Mouse (Mus musculus) lung, adult 2 months (tissue): ENCODE data around the gene Trip12.

ENCODE experiments used
- CTCF ChIP-seq: fragments of 200-500 bp; IDR thresholded peaks from 2 replicates; pipeline ENCODE4 v1.5.1; 2011; ENCODE audit warnings: mild to moderate bottlenecking, low read length, control low read depth; ENCODE audit not compliant: insufficient read depth
- POLR2A ChIP-seq: fragments of 200-500 bp; IDR thresholded peaks from 2 replicates; pipeline ENCODE4 v1.6.1; 2011; ENCODE audit warnings: low read depth, mild to moderate bottlenecking, control low read depth, low read length, borderline replicate concordance; ENCODE audit errors: extremely low read depth

DNA sequence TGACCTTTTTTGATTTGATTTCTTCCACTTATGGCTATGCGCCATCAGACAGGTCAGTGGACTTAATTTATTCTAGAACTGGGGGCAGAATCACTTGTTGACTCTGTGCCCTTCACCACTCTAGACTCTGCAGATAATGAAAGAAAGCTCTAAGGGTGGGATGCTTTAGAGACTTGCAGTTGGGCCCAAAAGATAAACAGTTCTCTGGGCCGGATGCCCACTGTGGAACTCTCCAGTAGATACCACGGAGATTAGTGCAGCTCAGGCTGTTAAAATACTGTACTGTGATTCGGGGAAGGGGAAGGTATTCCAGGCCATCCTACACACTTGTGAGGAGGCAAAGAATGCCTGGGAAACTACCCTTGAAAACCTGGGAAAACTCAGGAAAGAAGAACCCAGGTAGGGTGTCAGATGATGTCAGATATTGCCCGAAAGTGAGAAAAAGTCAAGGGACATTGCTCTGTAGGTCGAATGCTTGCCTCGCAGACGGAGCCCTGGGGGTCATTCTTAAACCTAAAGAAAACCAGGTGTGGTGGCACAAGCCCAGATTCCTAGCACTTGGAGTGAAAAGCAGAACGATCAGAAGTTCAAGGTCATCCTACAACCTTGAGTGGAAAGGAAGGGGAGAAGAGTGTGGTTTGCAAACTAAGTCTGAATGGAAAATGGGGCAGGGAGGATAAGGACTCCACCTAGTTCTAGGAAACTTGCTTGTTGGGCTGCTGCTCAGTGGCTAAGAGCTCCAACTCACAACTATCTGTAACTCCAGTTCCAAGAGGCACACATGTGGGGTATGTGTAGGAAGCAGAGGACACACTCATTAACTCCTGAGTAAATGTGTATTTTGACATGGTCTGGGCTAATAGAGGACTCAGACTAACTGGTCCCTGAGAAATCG is 20.3 kb upstream of the Trip12 start:
- TF ChIP-seq CTCF (no peak), POLR2A (no peak)
